9 mouse cellular contexts compared by ENCODE assay signal in the genomic region with DNA sequence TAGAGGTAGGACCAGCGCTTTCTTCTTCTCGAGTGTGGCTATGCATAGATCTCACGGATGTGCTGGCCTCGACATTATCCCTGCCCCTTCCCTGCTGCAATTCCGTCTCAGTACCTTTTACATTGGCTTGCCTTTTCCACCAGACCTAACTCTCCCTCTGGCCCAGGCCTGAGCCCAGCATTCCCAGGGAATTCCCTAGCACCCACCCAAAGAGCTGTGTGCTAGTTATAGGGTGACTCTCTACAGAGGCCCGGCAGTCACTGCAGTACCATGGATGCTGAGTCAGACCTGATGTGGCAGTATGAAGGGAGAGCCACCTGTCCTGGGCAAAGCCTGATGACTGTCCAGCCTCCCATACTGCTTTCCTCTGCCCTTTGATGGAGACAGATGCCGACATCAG. TPM values are rescaled to one million over a fixed set of nuclear protein-coding genes. Genes with fewer than 3 reads are reported as not detected.
DNase-seq lines count a peak whose midpoint lies in the region; ATAC-seq and TF ChIP-seq lines count a peak whose summit lies in the region.
"Had no signal": no experiment of that assay in that cellular context is flagged by ENCODE, and none has a peak within 500 bp of the region (broad histone marks: within the 10 kb centered on the region; RNA-seq: fewer than 3 reads in every experiment).

No protein-coding gene starts in this region.

- no peak overlapping the region for H3K9ac ChIP-seq in kidney, postnatal 0 days (ENCODE audit: low read depth, low read length)
- peak overlapping the region; percentile 65 for H3K9ac ChIP-seq in forebrain, postnatal 0 days
- H3K9ac ChIP-seq in midbrain, embryonic 13.5 days (replicated peaks): peak overlapping the region; percentile 60

- DNase-seq in kidney, postnatal 0 days (ENCODE audit: low spot score): no peak
- DNase-seq in kidney, postnatal 14 days: no peak
- DNase-seq in cerebellum, adult 18-20 months: peak; percentile 37 to 50
- DNase-seq in forebrain, postnatal 0 days: no peak
- DNase-seq in testis, postnatal 10 days (ENCODE audit: low spot score): no peak
- DNase-seq in urinary bladder, postnatal 36 days (ENCODE audit: low spot score in 2 of 2): no peak
- DNase-seq in heart, postnatal 14 days: no peak

- no peak for ATAC-seq in kidney, postnatal 0 days (replicated peaks; ENCODE audit: low FRiP score, low read depth)
- ATAC-seq in forebrain, postnatal 0 days: no peak
- ATAC-seq in midbrain, embryonic 13.5 days: peak; percentile 49

- H3K4me1 ChIP-seq in kidney, postnatal 0 days (replicated peaks; ENCODE audit: insufficient read depth, low read length): peaks cover 6% of the 10 kb centered on the region; the same call in 1 of the 2 replicates
- peaks cover 8% of the 10 kb centered on the region; the same call in 1 of the 2 replicates for H3K4me1 ChIP-seq in forebrain, postnatal 0 days (ENCODE audit: insufficient read depth)
- H3K4me1 ChIP-seq in midbrain, embryonic 13.5 days (replicated peaks): peaks cover 26% of the 10 kb centered on the region

- H3K9me3 ChIP-seq in kidney, postnatal 0 days (replicated peaks; ENCODE audit: low read length): no peaks in the 10 kb centered on the region
- no peaks in the 10 kb centered on the region for H3K9me3 ChIP-seq in forebrain, postnatal 0 days (ENCODE audit: low read length)
- no peaks in the 10 kb centered on the region for H3K9me3 ChIP-seq in midbrain, embryonic 13.5 days

- H3K4me2 ChIP-seq in kidney, postnatal 0 days (ENCODE audit: low read length): peak overlapping the region; percentile 53; the same call in 1 of the 2 replicates
- peak overlapping the region; percentile 74 for H3K4me2 ChIP-seq in forebrain, postnatal 0 days (ENCODE audit: low read depth)
- H3K4me2 ChIP-seq in midbrain, embryonic 13.5 days (replicated peaks): peak overlapping the region; percentile 70

- WGBS in kidney, postnatal 0 days: 33% methylated on average over 7 of the region's 7 CpGs
- WGBS in forebrain, postnatal 0 days: 21% methylated on average over 7 of the region's 7 CpGs
- WGBS in midbrain, embryonic 13.5 days: 29% methylated on average over 7 of the region's 7 CpGs

- H3K27ac ChIP-seq in kidney, postnatal 0 days: no peak overlapping the region
- peak overlapping the region; percentile 66 for H3K27ac ChIP-seq in forebrain, postnatal 0 days (ENCODE audit: low read depth, low read length)
- peak overlapping the region; percentile 41; the same call in 1 of the 2 replicates for H3K27ac ChIP-seq in midbrain, embryonic 13.5 days

- H3K27me3 ChIP-seq in kidney, postnatal 0 days (ENCODE audit: insufficient read depth, low read length): no peaks in the 10 kb centered on the region
- no peaks in the 10 kb centered on the region for H3K27me3 ChIP-seq in forebrain, postnatal 0 days (ENCODE audit: insufficient read depth, low read length)
- peaks cover 14% of the 10 kb centered on the region; the same call in 1 of the 2 replicates for H3K27me3 ChIP-seq in midbrain, embryonic 13.5 days

- intact Hi-C loops in heart, postnatal 14 days (cut with DNase I): loop anchor here (2.0 kb wide), 1 partner anchor 51 kb away; no protein-coding TSS in a partner anchor

- TF ChIP-seq CTCF in kidney, postnatal 0 days (IDR thresholded peaks at IDR 0.05; ENCODE audit: low read depth): no peak
- TF ChIP-seq CTCF in forebrain, postnatal 0 days (IDR thresholded peaks at IDR 0.05; ENCODE audit: low read depth): no peak

- no peak overlapping the region for H3K4me3 ChIP-seq in kidney, postnatal 0 days (replicated peaks; ENCODE audit: low read depth, low read length)
- peak overlapping the region; percentile 52 for H3K4me3 ChIP-seq in forebrain, postnatal 0 days (ENCODE audit: low read depth, low read length)
- H3K4me3 ChIP-seq in midbrain, embryonic 13.5 days (replicated peaks): peak overlapping the region; percentile 48

- no peaks in the 10 kb centered on the region for H3K36me3 ChIP-seq in kidney, postnatal 0 days (ENCODE audit: insufficient read depth, low read length)
- H3K36me3 ChIP-seq in forebrain, postnatal 0 days (ENCODE audit: insufficient read depth): no peaks in the 10 kb centered on the region
- H3K36me3 ChIP-seq in midbrain, embryonic 13.5 days: no peaks in the 10 kb centered on the region

RNA-seq across cellular contexts. Expression of a gene that starts 1.0 kb away (rescaled TPM):
- polyA plus RNA-seq in kidney, postnatal 0 days (2015; fragmentation: Nextera tagmentation; extraction: Ambion mirVana): 2.2 and 2.7 TPM in 2 replicates
- total RNA-seq in forebrain, postnatal 0 days (2014; rRNA removed): 151 and 445 TPM in 2 replicates
- polyA plus RNA-seq in forebrain, postnatal 0 days (2015; fragmentation: Nextera tagmentation; extraction: Ambion mirVana): 316 and 341 TPM in 2 replicates
- 69.9 and 73.3 TPM in 2 replicates for polyA plus RNA-seq in midbrain, embryonic 13.5 days (2015; fragmentation: Nextera tagmentation; extraction: Ambion mirVana)
- total RNA-seq in heart, postnatal 14 days (2021): 1 to 10 TPM; 4.9 to 5.5 TPM

RNA-seq across cellular contexts. Expression of a gene that starts 16.5 kb away (rescaled TPM):
- polyA plus RNA-seq in kidney, postnatal 0 days (2015; fragmentation: Nextera tagmentation; extraction: Ambion mirVana): not detected in 2 replicates
- not detected in 2 replicates for total RNA-seq in forebrain, postnatal 0 days (2014; rRNA removed)
- polyA plus RNA-seq in forebrain, postnatal 0 days (2015; fragmentation: Nextera tagmentation; extraction: Ambion mirVana): not detected in 2 replicates
- not detected in 2 replicates for polyA plus RNA-seq in midbrain, embryonic 13.5 days (2015; fragmentation: Nextera tagmentation; extraction: Ambion mirVana)
- not detected for total RNA-seq in heart, postnatal 14 days (2021)
- total RNA-seq: layer of hippocampus, adult 8-10 months had no signal

RNA-seq across cellular contexts. Expression of a gene that starts 19.0 kb away (rescaled TPM):
- polyA plus RNA-seq in kidney, postnatal 0 days (2015; fragmentation: Nextera tagmentation; extraction: Ambion mirVana): 98.3 and 113 TPM in 2 replicates
- total RNA-seq in forebrain, postnatal 0 days (2014; rRNA removed): 36.4 and 88.1 TPM in 2 replicates
- 139 and 143 TPM in 2 replicates for polyA plus RNA-seq in forebrain, postnatal 0 days (2015; fragmentation: Nextera tagmentation; extraction: Ambion mirVana)
- 6.1 and 9.4 TPM in 2 replicates for polyA plus RNA-seq in midbrain, embryonic 13.5 days (2015; fragmentation: Nextera tagmentation; extraction: Ambion mirVana)
- total RNA-seq in heart, postnatal 14 days (2021): 10 to 100 TPM; 71.0 to 71.3 TPM

RNA-seq across cellular contexts. Expression of a gene that starts 25.4 kb away (rescaled TPM):
- polyA plus RNA-seq in kidney, postnatal 0 days (2015; fragmentation: Nextera tagmentation; extraction: Ambion mirVana): 499 and 556 TPM in 2 replicates
- total RNA-seq in forebrain, postnatal 0 days (2014; rRNA removed): 205 and 418 TPM in 2 replicates
- polyA plus RNA-seq in forebrain, postnatal 0 days (2015; fragmentation: Nextera tagmentation; extraction: Ambion mirVana): 386 and 411 TPM in 2 replicates
- polyA plus RNA-seq in midbrain, embryonic 13.5 days (2015; fragmentation: Nextera tagmentation; extraction: Ambion mirVana): 21.5 and 30.3 TPM in 2 replicates
- 100 to 1,000 TPM; 388 to 401 TPM for total RNA-seq in heart, postnatal 14 days (2021)

RNA-seq across cellular contexts. Expression of a gene that starts 54.7 kb away (rescaled TPM):
- polyA plus RNA-seq in kidney, postnatal 0 days (2015; fragmentation: Nextera tagmentation; extraction: Ambion mirVana): 14.2 and 15.7 TPM in 2 replicates
- 21.1 and 22.6 TPM in 2 replicates for total RNA-seq in forebrain, postnatal 0 days (2014; rRNA removed)
- polyA plus RNA-seq in forebrain, postnatal 0 days (2015; fragmentation: Nextera tagmentation; extraction: Ambion mirVana): 8.9 and 14.9 TPM in 2 replicates
- 25.5 and 27.5 TPM in 2 replicates for polyA plus RNA-seq in midbrain, embryonic 13.5 days (2015; fragmentation: Nextera tagmentation; extraction: Ambion mirVana)
- 1 to 10 TPM; 5.3 to 7.9 TPM for total RNA-seq in heart, postnatal 14 days (2021)

Comparison
In these comparisons a context has a peak if more than half of its experiments do, and no peak if none do; other contexts are left out.
1. DNase-seq: peak in cerebellum, adult 18-20 months (2 of 2); none in kidney, postnatal 0 days (single experiment), kidney, postnatal 14 days (single experiment), forebrain, postnatal 0 days (single experiment), testis, postnatal 10 days (single experiment), urinary bladder, postnatal 36 days (0 of 2) and heart, postnatal 14 days (0 of 2).
2. RNA of a gene that starts 1.0 kb away (polyA plus RNA-seq): 316 to 341 TPM in forebrain, postnatal 0 days and 69.9 to 73.3 TPM in midbrain, embryonic 13.5 days; 2.2 to 2.7 TPM in kidney, postnatal 0 days; every median in the first group is over 10 times any median in the second.
3. Peak in every context shown above with its lines, with median percentiles within 50 percentile points of each other: H3K4me2 ChIP-seq.